Mouse (Mus musculus) heart, embryonic 14.5 days (tissue): ENCODE measurements around the gene Hist1h2bn. TPM values are rescaled to one million over a fixed set of nuclear protein-coding genes. Genes with fewer than 3 reads are reported as not detected.
"Not testable (repeated sequence)": the region's sequence is repeated elsewhere in the genome, so short reads cannot be mapped to it uniquely, and the experiment has no call there.

Source experiments
- ATAC-seq: fragments of 200-750 bp; cut with Nextera tagmentation; 2 replicates; pipeline ENCODE4 v1.8.0; 2017; ENCODE audit warnings: low read depth, moderate TSS enrichment; ENCODE audit not compliant: insufficient number of reproducible peaks, insufficient read depth, low FRiP score
- H3K27ac ChIP-seq, 2 experiments: fragments of 200-500 bp in 1 of 2; fragments of 300-500 bp in 1 of 2; sonication (generic) in 1 of 2; replicated peaks in 1 of 2; 2 replicates each; pipeline ENCODE4 v1.5.1; 2012 to 2014; ENCODE audit warnings: low read depth in 2 of 2, low read length in 2 of 2, control low read depth in 1 of 2, mild to moderate bottlenecking in 1 of 2, mixed read lengths in 1 of 2; ENCODE audit not compliant: control insufficient read depth in 1 of 2, insufficient read depth in 1 of 2
- H3K27me3 ChIP-seq: fragments of 300-500 bp; sonication (generic); 2 replicates; pipeline ENCODE4 v1.6.1; 2014; ENCODE audit warnings: mild to moderate bottlenecking, low read length, control low read depth; ENCODE audit not compliant: control insufficient read depth, insufficient read depth
- H3K36me3 ChIP-seq: fragments of 300-500 bp; sonication (generic); 2 replicates; pipeline ENCODE4 v1.6.1; 2014; ENCODE audit warnings: mild to moderate bottlenecking, control low read depth, low read length, mixed read lengths; ENCODE audit not compliant: control insufficient read depth, insufficient read depth
- H3K4me1 ChIP-seq, 2 experiments: fragments of 200-500 bp in 1 of 2; fragments of 300-500 bp in 1 of 2; sonication (generic) in 1 of 2; 2 replicates each; pipeline ENCODE4 v1.6.1; 2012 to 2014; ENCODE audit warnings: low read length in 2 of 2, control low read depth in 1 of 2, mixed read lengths in 1 of 2; ENCODE audit not compliant: control insufficient read depth in 2 of 2, insufficient read depth in 2 of 2
- H3K4me2 ChIP-seq: fragments of 300-500 bp; sonication (generic); 2 replicates; pipeline ENCODE4 v1.6.1; 2014; ENCODE audit warnings: mild to moderate bottlenecking, low read length
- H3K4me3 ChIP-seq, 2 experiments: fragments of 200-500 bp in 1 of 2; fragments of 300-500 bp in 1 of 2; sonication (generic) in 1 of 2; 2 replicates each; pipeline ENCODE4 v1.5.1; 2012 to 2014; ENCODE audit warnings: low read length in 2 of 2, mild to moderate bottlenecking in 2 of 2, control low read depth in 1 of 2, low read depth in 1 of 2, moderate library complexity in 1 of 2; ENCODE audit not compliant: control insufficient read depth in 1 of 2, insufficient read depth in 1 of 2
- H3K9ac ChIP-seq: fragments of 300-500 bp; sonication (generic); 2 replicates; pipeline ENCODE4 v1.6.1; 2014; ENCODE audit warnings: mild to moderate bottlenecking, low read length
- H3K9me3 ChIP-seq: fragments of 300-500 bp; sonication (generic); 2 replicates; pipeline ENCODE4 v1.6.1; 2016; ENCODE audit warnings: low read length, control low read depth; ENCODE audit not compliant: control insufficient read depth
- WGBS: fragments of 180-500 bp; shearing (Covaris S2); extraction: QIAGEN DNeasy Blood & Tissue Kit; methylation state at CpG from one replicate; pipeline ENCODE4 v1.1.7; 2014; 5-methylcytosine and 5-hydroxymethylcytosine counted together
- polyA plus RNA-seq: library from polyadenylated mRNA; unstranded; fragments of >200 nt; fragmentation: Nextera tagmentation; extraction: Ambion mirVana; gene quantifications from 2 replicates; pipeline ENCODE4 v1.2.1, GENCODE M21; 2014

Gene Hist1h2bn
- polyA plus RNA-seq, 1 experiment from 2014 or later, result 2.2 TPM

DNA sequence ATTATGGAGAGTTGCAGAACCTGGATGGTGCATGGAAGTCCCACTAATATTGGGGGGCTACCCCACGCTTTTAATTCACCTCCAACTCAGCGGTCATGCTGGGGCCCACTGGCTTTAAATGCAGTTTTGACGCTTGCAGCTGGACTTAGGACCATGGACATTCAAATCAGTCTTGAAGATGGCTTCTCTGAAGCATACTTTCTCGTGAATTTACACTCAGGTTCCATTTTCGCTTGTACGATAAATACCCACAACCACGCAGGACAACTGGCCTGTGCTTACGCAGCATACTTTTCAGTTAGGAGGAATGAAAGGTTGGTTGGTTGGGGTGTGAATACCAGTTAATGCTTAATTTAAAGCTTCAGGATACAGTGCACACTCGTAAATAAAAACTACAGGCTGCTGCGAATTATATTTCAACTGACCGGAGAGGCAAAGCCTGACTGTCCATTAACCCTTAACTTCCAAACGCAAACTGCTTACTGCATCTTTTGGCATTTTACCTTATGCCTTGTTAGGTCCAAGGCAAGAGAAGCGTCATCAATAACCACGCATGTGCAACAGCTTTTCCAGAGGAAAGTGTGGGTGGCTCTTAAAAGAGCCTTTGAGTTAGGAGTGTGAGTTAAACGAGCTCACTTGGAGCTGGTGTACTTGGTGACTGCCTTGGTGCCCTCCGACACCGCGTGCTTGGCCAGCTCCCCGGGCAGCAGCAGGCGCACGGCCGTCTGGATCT lies 38.6 kb upstream of the Hist1h2bn start:
- 1% methylated on average over 21 of the region's 22 CpGs for WGBS
- no peaks in the 10 kb centered on the region for H3K36me3 ChIP-seq
- H3K27ac ChIP-seq, result peak overlapping the region; percentile 83 to 92
- H3K9me3 ChIP-seq, result no peaks in the 10 kb centered on the region
- peak overlapping the region; percentile 74 for H3K4me2 ChIP-seq
- no peak for ATAC-seq
- H3K4me3 ChIP-seq, result peak overlapping the region; percentile 37 to 38
- H3K4me1 ChIP-seq, result peaks cover 3 to 17% of the 10 kb centered on the region in 2 experiments; a peak in 3 of 4 replicates
- H3K9ac ChIP-seq, result peak overlapping the region; percentile 75
- H3K27me3 ChIP-seq, result no peaks in the 10 kb centered on the region

DNA sequence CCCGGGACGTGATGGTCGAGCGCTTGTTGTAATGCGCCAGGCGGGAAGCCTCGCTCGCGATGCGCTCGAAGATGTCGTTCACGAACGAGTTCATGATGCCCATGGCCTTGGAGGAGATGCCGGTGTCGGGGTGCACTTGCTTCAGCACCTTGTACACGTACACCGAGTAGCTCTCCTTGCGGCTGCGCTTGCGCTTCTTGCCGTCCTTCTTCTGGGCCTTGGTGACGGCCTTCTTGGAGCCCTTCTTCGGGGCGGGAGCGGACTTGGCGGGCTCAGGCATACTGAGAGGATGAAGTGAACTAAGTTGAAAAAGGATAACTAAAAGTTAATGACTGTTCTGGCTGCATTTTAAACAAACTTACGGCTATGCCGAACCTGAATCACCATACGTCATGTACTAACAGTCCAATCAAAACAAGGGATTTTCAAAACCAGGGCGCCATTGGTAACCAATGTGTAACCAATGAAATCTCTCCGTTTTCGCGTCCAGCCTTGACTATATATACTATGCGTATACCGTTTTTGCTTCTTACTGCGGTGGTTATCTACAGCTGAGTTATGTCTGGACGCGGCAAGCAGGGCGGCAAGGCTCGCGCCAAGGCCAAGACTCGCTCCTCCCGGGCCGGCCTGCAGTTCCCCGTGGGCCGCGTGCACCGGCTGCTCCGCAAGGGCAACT lies 37.9 kb upstream of the Hist1h2bn start, which contains the start of the genes Hist1h2bl and Hist1h2ai:
Gene Hist1h2bl, minus strand, starts transcription at position 280 of the 676 bp plus-strand sequence.
Gene Hist1h2ai, plus strand, starts transcription at position 559 of the 676 bp plus-strand sequence.
- Histone ChIP-seq H3K4me2 (peak within 1 kb of the TSS; percentile 74), H3K4me3 (peak within 1 kb of the TSS; percentile 37 to 53), H3K4me1 (peaks cover 4 to 21% of the 10 kb centered on the region in 2 experiments), H3K27ac (peak within 1 kb of the TSS; percentile 90 to 92), H3K9ac (peak within 1 kb of the TSS; percentile 75)
- peak; percentile 86 for ATAC-seq
- not testable (repeated sequence) for H3K27me3 ChIP-seq, H3K9me3 ChIP-seq, H3K36me3 ChIP-seq
- WGBS, result under 1% methylated on average over 28 of the region's 50 CpGs

DNA sequence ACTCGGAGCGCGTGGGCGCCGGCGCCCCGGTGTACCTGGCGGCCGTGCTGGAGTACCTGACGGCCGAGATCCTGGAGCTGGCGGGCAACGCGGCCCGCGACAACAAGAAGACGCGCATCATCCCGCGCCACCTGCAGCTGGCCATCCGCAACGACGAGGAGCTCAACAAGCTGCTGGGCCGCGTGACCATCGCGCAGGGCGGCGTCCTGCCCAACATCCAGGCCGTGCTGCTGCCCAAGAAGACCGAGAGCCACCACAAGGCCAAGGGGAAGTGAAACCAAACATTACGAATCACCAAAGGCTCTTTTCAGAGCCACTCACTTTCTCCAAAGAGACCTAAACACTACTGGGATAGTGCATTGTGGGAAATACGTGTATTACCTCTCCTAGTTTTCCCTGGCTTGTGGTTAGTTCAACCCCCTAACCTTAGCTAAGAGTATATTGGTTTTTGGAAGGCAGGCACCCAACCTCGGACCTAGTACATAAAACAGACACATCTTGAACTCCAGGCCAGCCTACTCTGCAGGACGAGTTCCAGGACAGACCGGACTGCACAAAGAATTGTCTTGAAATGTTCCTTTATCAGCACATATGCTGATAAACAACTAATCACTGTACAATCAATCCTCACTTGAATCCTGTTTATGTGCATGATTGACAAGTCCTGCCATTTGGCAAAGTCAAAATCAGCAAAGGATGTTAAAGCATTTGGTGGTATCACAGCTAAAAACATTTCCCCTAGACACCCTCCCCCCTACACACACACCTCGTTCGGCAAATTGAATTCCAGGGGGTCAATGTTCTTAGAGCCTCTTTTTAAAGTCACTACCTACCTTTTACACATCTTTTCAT lies 37.2 kb upstream of the Hist1h2bn start:
- H3K4me1 ChIP-seq, result peaks cover 5 to 23% of the 10 kb centered on the region in 2 experiments
- peak overlapping the region; percentile 81 to 92 for H3K27ac ChIP-seq
- H3K27me3 ChIP-seq, H3K9me3 ChIP-seq, ATAC-seq, H3K36me3 ChIP-seq: not testable (repeated sequence)
- WGBS, result under 1% methylated on average over 9 of the region's 38 CpGs
- peak overlapping the region; percentile 74 for H3K9ac ChIP-seq
- H3K4me3 ChIP-seq, result peak overlapping the region; percentile 37 to 43
- H3K4me2 ChIP-seq, result peak overlapping the region; percentile 74

DNA sequence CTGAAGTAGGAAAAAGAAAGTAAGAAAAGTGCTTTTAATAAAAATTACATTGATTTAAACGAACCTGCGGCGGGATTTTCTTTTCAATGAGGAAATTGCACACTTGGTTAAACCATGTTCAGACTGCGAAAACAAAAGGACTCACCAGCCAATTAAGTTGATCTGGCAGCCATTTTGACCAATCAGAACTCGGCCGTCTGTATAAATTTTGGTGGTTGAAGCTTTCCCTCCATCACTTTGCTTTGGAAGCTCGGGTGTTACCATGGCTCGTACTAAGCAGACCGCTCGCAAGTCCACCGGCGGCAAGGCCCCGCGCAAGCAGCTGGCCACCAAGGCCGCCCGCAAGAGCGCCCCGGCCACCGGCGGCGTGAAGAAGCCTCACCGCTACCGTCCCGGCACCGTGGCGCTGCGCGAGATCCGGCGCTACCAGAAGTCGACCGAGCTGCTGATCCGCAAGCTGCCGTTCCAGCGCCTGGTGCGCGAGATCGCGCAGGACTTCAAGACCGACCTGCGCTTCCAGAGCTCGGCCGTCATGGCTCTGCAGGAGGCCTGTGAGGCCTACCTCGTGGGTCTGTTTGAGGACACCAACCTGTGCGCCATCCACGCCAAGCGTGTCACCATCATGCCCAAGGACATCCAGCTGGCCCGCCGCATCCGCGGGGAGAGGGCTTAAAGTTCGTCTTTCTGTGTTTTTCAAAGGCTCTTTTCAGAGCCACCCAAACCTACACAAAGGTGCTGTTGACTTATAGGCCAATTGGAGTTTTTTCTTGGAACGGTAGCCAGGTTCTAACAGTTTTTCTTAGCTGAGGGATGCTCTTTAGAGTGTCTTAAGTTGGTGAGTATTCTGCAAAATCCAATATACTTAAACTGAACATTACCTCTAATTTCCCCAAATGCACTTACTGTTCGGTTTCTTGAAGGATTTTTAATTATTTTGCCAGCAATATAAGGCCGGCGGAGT lies 36.2 kb upstream of the Hist1h2bn start, which contains the start of gene Hist1h3h:
Gene Hist1h3h, plus strand, starts transcription at position 263 of the 961 bp plus-strand sequence.
- H3K4me1 ChIP-seq, result peaks cover 5 to 23% of the 10 kb centered on the region in 2 experiments
- ATAC-seq, result peak; percentile 35; the same call in 1 of the 2 replicates
- peak within 1 kb of the TSS; percentile 74 for H3K9ac ChIP-seq
- WGBS, result 3% methylated on average over 22 of the region's 56 CpGs
- H3K4me2 ChIP-seq, result peak within 1 kb of the TSS; percentile 74
- H3K9me3 ChIP-seq, H3K27me3 ChIP-seq, H3K36me3 ChIP-seq: not testable (repeated sequence)
- peak within 1 kb of the TSS; percentile 79 to 92 for H3K27ac ChIP-seq
- peak within 1 kb of the TSS; percentile 37 to 44 for H3K4me3 ChIP-seq

DNA sequence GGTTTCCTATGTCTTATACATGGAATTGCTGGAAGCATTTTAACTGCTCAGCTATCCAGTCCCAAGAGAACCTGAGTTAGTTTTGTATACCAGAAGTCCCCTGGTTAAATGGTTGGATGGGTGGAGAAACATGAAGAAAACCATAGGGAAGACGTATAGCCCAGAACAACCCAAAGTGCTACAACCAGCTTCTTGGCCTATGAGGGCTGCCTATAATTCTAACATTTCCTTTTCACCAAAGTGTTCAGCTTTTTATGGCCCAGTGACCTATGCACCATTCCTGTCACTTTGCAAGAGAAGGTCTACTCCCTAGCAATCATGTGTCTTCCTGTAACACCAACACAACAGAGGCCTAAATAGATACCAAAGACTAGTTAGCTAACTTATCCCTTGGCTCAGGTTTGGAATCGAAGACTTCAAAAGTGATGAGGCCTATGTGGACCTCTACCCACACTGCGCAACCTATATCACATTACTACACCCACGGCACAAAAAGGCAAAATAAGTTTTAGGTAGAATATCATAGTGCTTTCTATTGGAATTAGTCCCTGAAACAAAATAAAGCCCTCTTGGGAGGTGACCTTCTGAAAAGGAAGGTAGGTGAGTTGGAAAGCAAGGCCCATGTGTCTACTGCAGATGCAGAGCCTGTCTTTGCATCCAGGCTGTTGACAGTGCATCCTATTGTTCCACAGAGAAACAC lies 35.4 kb upstream of the Hist1h2bn start:
- H3K27ac ChIP-seq, result peak overlapping the region in 1 of 2 experiments; percentile 43; a peak in 2 of 4 replicates
- H3K4me2 ChIP-seq, result peak overlapping the region; percentile 74
- H3K27me3 ChIP-seq, result no peaks in the 10 kb centered on the region
- H3K9ac ChIP-seq, result peak overlapping the region; percentile 68
- H3K36me3 ChIP-seq, result no peaks in the 10 kb centered on the region
- H3K9me3 ChIP-seq, result no peaks in the 10 kb centered on the region
- 70% methylated on average over 4 of the region's 4 CpGs for WGBS
- no peak for ATAC-seq
- H3K4me3 ChIP-seq, result peak overlapping the region in 1 of 2 experiments; percentile 37; a peak in 2 of 4 replicates
- H3K4me1 ChIP-seq, result peaks cover 5 to 23% of the 10 kb centered on the region in 2 experiments

DNA sequence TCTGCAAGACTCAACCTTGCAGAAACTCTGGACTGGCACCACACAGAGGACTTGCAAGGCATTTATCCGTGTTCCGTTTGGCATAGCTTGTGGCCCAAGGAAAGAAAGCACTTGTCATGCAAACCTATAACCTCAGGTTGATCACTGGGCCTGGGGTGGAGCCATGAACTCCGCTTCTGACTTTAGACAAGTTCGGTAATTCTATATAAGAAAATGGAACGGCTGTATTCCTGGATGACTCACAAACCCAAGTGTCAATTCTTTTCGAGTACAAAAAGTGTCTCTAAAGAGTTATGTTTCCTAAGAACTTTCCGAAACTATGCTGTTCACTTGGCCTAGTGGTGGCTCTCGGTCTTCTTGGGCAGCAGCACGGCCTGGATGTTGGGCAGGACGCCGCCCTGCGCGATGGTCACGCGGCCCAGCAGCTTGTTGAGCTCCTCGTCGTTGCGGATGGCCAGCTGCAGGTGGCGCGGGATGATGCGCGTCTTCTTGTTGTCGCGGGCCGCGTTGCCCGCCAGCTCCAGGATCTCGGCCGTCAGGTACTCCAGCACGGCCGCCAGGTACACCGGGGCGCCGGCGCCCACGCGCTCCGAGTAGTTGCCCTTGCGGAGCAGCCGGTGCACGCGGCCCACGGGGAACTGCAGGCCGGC lies 32.7 kb upstream of the Hist1h2bn start:
- H3K36me3 ChIP-seq, ATAC-seq, H3K27me3 ChIP-seq, H3K9me3 ChIP-seq: not testable (repeated sequence)
- H3K9ac ChIP-seq, result peak overlapping the region; percentile 69
- peaks cover 2 to 16% of the 10 kb centered on the region in 2 experiments for H3K4me1 ChIP-seq
- 5% methylated on average over 15 of the region's 44 CpGs for WGBS
- H3K27ac ChIP-seq, result peak overlapping the region; percentile 80 to 90
- H3K4me2 ChIP-seq, result peak overlapping the region; percentile 66
- peak overlapping the region; percentile 41 to 49 for H3K4me3 ChIP-seq
